Mouse (Mus musculus) CD4-positive, CD25-positive, alpha-beta regulatory T cell, adult 4 months (primary cell): ENCODE measurements around the gene Cplane1. TPM values are rescaled to one million over a fixed set of nuclear protein-coding genes. Genes with fewer than 3 reads are reported as not detected.
"Not testable (repeated sequence)": the region's sequence is repeated elsewhere in the genome, so short reads cannot be mapped to it uniquely, and the experiment has no call there.

Source experiments
- ATAC-seq: one replicate; pipeline ENCODE4 v1.8.0; 2017
- polyA plus RNA-seq, 2 experiments: library from polyadenylated mRNA; unstranded; fragments of 100-300 nt; shearing (Covaris generic); gene quantifications; one replicate each; pipeline ENCODE4 v1.2.1; 2017

Cplane1 gene
- 10 to 100 TPM; 12.7 to 15.2 TPM for polyA plus RNA-seq

GRCm38 (mm10) chr15:8168591-8169265 is at the start of gene Cplane1:
TSS of gene Cplane1 (plus strand) at chr15:8169106.
- peak; percentile 82 for ATAC-seq

- no peak for ATAC-seq
Measured at GRCm38 (mm10) chr15:8129281-8129680, 39.6 kb upstream of the Cplane1 start.

GRCm38 (mm10) chr15:8131268-8131667 is 37.6 kb upstream of the Cplane1 start:
- no peak for ATAC-seq

GRCm38 (mm10) chr15:8131761-8132160 is 37.1 kb upstream of the Cplane1 start:
- ATAC-seq, result no peak

GRCm38 (mm10) chr15:8135606-8136005 is 33.3 kb upstream of the Cplane1 start:
- ATAC-seq, result no peak

- no peak for ATAC-seq
Measured at GRCm38 (mm10) chr15:8161841-8162240, 7.1 kb upstream of the Cplane1 start.

- peak; percentile 43 for ATAC-seq
Measured at GRCm38 (mm10) chr15:8169266-8169746, 400 bp downstream of the Cplane1 start.

- no peak for ATAC-seq
Measured at GRCm38 (mm10) chr15:8189563-8189962, 20.7 kb downstream of the Cplane1 start.

- ATAC-seq, result no peak
Measured at GRCm38 (mm10) chr15:8190435-8190834, 21.5 kb downstream of the Cplane1 start.

GRCm38 (mm10) chr15:8200317-8200716 is 31.4 kb downstream of the Cplane1 start:
- ATAC-seq, result no peak

GRCm38 (mm10) chr15:8208362-8208761 is 39.5 kb downstream of the Cplane1 start:
- no peak for ATAC-seq

GRCm38 (mm10) chr15:8214811-8215210 is 45.9 kb downstream of the Cplane1 start:
- ATAC-seq, result no peak

GRCm38 (mm10) chr15:8234167-8234566 is 65.3 kb downstream of the Cplane1 start:
- peak; percentile 79 for ATAC-seq

- no peak for ATAC-seq
Measured at GRCm38 (mm10) chr15:8265946-8266345, 97.0 kb downstream of the Cplane1 start.

GRCm38 (mm10) chr15:8267211-8267610 is 98.3 kb downstream of the Cplane1 start:
- ATAC-seq, result no peak

- ATAC-seq, result no peak
Measured at GRCm38 (mm10) chr15:8268231-8268630, 99.3 kb downstream of the Cplane1 start.

- ATAC-seq, result no peak
Measured at GRCm38 (mm10) chr15:8271952-8272351, 103.0 kb downstream of the Cplane1 start.

GRCm38 (mm10) chr15:8277916-8278315 is 109.0 kb downstream of the Cplane1 start:
- not testable (repeated sequence) for ATAC-seq

- ATAC-seq, result peak; percentile 78
Measured at GRCm38 (mm10) chr15:8279320-8279779, 110.4 kb downstream of the Cplane1 start.

GRCm38 (mm10) chr15:8279929-8280610 is 111.2 kb downstream of the Cplane1 start:
- no peak for ATAC-seq

- no peak for ATAC-seq
Measured at GRCm38 (mm10) chr15:8281701-8282100, 112.8 kb downstream of the Cplane1 start.

GRCm38 (mm10) chr15:8282155-8282554 is 113.2 kb downstream of the Cplane1 start:
- ATAC-seq, result no peak

GRCm38 (mm10) chr15:8291251-8291650 is 122.3 kb downstream of the Cplane1 start:
- ATAC-seq, result no peak

GRCm38 (mm10) chr15:8294150-8294549 is 125.2 kb downstream of the Cplane1 start:
- ATAC-seq, result no peak
